Mouse (Mus musculus): ENCODE results near the gene Asb16. TPM values are rescaled to one million over a fixed set of nuclear protein-coding genes. Genes with fewer than 3 reads are reported as not detected.

The Asb16 gene
- polyA plus RNA-seq, 1 experiment = not detected

DNA sequence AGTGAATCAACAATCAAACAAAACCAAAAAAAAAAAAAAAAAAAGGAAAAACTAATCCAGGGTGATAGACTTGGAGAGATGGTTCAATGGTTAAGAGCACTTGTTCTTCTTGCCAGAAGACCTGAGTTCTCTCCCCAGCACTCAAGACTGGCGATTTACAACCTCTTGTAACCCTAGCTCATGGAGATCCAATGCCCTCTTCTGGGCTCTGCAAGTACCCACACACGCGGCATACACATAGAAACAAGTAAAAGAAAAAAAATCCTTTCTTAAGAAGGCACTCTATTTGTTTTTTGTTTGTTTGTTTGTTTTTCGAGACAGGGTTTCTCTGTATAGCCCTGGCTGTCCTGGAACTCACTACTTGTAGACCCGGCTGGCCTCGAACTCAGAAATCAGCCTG, 15.4 kb downstream of the Asb16 start:
- Histone ChIP-seq H3K27me3 (ENCODE audit: control insufficient read depth, insufficient read depth, insufficient read length) (no peaks in the 10 kb centered on the region), H3K36me3 (ENCODE audit: control insufficient read depth, insufficient read depth) (peaks cover 15% of the 10 kb centered on the region), H3K4me3 (ENCODE audit: insufficient read depth, poor library complexity, severe bottlenecking) (no peak overlapping the region), H3K79me2 (ENCODE audit: control insufficient read depth, insufficient read depth) (peaks cover 20% of the 10 kb centered on the region), H3K79me3 (ENCODE audit: low read depth) (no peaks in the 10 kb centered on the region), H3ac (ENCODE audit: control insufficient read depth, insufficient read length, low read depth) (no peak overlapping the region)
- TF ChIP-seq MYOD1 (IDR thresholded peaks at IDR 0.05; ENCODE audit: control insufficient read depth, insufficient read length, low read depth) (no peak), MAX (IDR thresholded peaks at IDR 0.05) (no peak), FOSL1 (IDR thresholded peaks at IDR 0.05; ENCODE audit: insufficient read depth, low read length, poor library complexity, severe bottlenecking) (no peak), CTCF (IDR thresholded peaks at IDR 0.05; ENCODE audit: control insufficient read depth, insufficient read depth, insufficient read length) (no peak)

DNA sequence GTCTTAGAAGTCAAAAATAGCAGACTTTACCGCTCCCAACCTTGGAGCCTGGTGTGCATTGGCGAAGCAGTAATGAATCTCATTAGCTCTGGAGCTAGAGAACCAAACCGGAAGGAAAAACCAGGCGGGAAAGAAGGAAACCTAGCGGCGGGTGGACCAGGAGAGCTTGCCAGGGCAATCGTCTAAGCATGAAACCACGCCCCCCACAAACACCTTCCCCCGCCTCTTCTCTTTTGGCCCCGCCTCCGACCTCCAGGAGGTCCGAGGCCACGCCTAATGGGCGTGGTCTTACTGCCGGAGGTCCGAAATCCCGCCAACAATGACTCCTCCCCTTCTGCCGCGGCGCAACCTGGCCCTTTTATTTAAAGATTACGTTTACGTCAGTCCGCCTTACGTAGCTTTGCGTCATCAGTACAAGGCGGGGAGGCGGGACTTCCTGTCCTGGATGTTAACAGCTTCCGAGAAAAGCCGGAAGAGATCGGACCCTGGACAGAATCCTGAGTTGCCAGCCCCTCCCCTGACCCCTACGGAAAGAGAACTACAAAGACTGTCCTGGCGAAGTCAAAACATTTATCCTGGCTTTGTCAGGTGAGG, 16.1 kb downstream of the Asb16 start, which contains the start of gene Tmub2:
Tmub2 (plus strand) TSS at position 431 of the 594 bp plus-strand sequence.
- TF ChIP-seq MAX (IDR thresholded peaks at IDR 0.05) (peak; percentile 11), MYOG (IDR thresholded peaks at IDR 0.05; ENCODE audit: control insufficient read depth, extremely low read depth, insufficient read length) (no peak), CEBPB (IDR thresholded peaks at IDR 0.05; ENCODE audit: low read depth) (peak; percentile 14)
- peak within 1 kb of the TSS; percentile 98 for H3ac ChIP-seq (ENCODE audit: control insufficient read depth, insufficient read length, low read depth)
- peaks cover 20% of the 10 kb centered on the region for H3K79me2 ChIP-seq (ENCODE audit: control insufficient read depth, insufficient read depth)
- peak within 1 kb of the TSS; percentile 95 for H3K4me3 ChIP-seq (ENCODE audit: insufficient read depth, poor library complexity, severe bottlenecking)
- peaks cover 20% of the 10 kb centered on the region for H3K36me3 ChIP-seq (ENCODE audit: control insufficient read depth, insufficient read depth)
- H3K27me3 ChIP-seq (ENCODE audit: control insufficient read depth, insufficient read depth, insufficient read length) = no peaks in the 10 kb centered on the region
- H3K79me3 ChIP-seq (ENCODE audit: low read depth) = no peaks in the 10 kb centered on the region

DNA sequence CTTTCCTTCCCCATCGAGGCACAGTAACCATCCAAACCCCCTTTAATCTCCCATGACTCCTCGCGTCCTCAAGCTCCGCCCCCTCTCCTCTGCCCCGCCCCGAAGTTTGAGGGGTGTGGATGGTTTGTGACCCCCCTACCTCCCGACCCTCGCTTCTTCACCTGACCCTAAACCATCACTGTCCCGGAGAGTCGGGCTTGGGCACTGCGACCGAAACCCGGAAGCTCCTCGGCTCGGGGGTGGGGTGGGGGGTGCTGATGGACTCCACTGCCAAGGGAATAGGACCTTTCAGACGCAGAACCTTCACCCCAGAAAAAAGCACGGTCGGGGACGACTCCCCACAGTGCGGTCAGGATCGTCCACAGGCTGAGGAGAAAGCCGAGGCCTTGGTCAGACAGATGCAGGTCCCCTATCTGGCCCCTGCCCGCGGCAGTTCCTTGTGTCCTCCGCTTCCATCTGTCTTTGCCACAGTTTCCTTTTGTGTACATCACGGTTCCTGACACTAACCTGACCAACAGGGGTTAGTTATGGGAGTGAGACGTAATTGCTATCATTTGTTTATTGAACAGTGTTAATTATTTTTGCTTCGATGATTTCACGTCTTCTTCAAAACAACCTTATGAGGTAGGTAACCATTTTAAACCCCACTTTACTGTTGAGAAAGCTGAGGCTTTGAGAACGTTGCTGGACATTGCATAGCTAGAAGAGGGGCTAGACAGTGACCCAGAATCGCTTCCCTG, 16.7 kb downstream of the Asb16 start:
- TF ChIP-seq CTCF (IDR thresholded peaks at IDR 0.05; ENCODE audit: control insufficient read depth, insufficient read depth, insufficient read length) (no peak), CEBPB (IDR thresholded peaks at IDR 0.05; ENCODE audit: low read depth) (no peak), MAX (IDR thresholded peaks at IDR 0.05) (no peak), FOSL1 (IDR thresholded peaks at IDR 0.05; ENCODE audit: insufficient read depth, low read length, poor library complexity, severe bottlenecking) (no peak), USF1 (IDR thresholded peaks at IDR 0.05; ENCODE audit: low read depth) (no peak), MYOG (IDR thresholded peaks at IDR 0.05; ENCODE audit: control insufficient read depth, extremely low read depth, insufficient read length) (no peak), MYOD1 (IDR thresholded peaks at IDR 0.05; ENCODE audit: control insufficient read depth, insufficient read length, low read depth) (no peak)
- peaks cover 20% of the 10 kb centered on the region for H3K79me2 ChIP-seq (ENCODE audit: control insufficient read depth, insufficient read depth)
- H3K4me3 ChIP-seq (ENCODE audit: insufficient read depth, poor library complexity, severe bottlenecking) = peak overlapping the region; percentile 95
- no peaks in the 10 kb centered on the region for H3K27me3 ChIP-seq (ENCODE audit: control insufficient read depth, insufficient read depth, insufficient read length)
- H3ac ChIP-seq (ENCODE audit: control insufficient read depth, insufficient read length, low read depth) = peak overlapping the region; percentile 98
- H3K36me3 ChIP-seq (ENCODE audit: control insufficient read depth, insufficient read depth) = peaks cover 26% of the 10 kb centered on the region
- H3K79me3 ChIP-seq (ENCODE audit: low read depth) = no peaks in the 10 kb centered on the region

DNA sequence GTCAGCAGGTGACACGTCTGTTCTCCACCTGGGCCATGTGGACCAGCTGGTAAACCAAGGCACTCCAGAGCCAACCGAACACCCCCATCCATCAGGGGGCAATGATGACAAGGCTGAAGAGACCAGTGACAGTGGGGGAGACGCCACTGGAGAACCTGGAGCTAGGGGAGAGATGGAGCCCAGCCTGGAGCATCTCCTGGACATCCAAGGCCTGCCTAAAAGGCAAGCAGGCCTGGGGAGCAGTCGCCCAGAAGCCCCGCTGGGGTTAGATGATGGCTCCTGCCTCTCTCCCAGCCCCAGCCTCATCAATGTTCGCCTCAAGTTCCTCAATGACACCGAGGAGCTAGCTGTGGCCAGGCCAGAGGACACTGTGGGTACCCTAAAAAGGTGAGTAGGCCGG, 18.9 kb downstream of the Asb16 start:
- H3K36me3 ChIP-seq (ENCODE audit: control insufficient read depth, insufficient read depth) = peaks cover 45% of the 10 kb centered on the region
- no peak overlapping the region for H3ac ChIP-seq (ENCODE audit: control insufficient read depth, insufficient read length, low read depth)
- H3K4me3 ChIP-seq (ENCODE audit: insufficient read depth, poor library complexity, severe bottlenecking) = no peak overlapping the region
- H3K79me3 ChIP-seq (ENCODE audit: low read depth) = no peaks in the 10 kb centered on the region
- TF ChIP-seq CEBPB (IDR thresholded peaks at IDR 0.05; ENCODE audit: low read depth) = no peak
- no peak for TF ChIP-seq FOSL1 (IDR thresholded peaks at IDR 0.05; ENCODE audit: insufficient read depth, low read length, poor library complexity, severe bottlenecking)
- TF ChIP-seq MAX (IDR thresholded peaks at IDR 0.05) = no peak
- no peak for TF ChIP-seq MYOD1 (IDR thresholded peaks at IDR 0.05; ENCODE audit: control insufficient read depth, insufficient read length, low read depth)
- no peak for TF ChIP-seq MYOG (IDR thresholded peaks at IDR 0.05; ENCODE audit: control insufficient read depth, extremely low read depth, insufficient read length)
- TF ChIP-seq USF1 (IDR thresholded peaks at IDR 0.05; ENCODE audit: low read depth) = no peak
- TF ChIP-seq CTCF (IDR thresholded peaks at IDR 0.05; ENCODE audit: control insufficient read depth, insufficient read depth, insufficient read length) = no peak
- H3K27me3 ChIP-seq (ENCODE audit: control insufficient read depth, insufficient read depth, insufficient read length) = no peaks in the 10 kb centered on the region
- peaks cover 20% of the 10 kb centered on the region for H3K79me2 ChIP-seq (ENCODE audit: control insufficient read depth, insufficient read depth)

DNA sequence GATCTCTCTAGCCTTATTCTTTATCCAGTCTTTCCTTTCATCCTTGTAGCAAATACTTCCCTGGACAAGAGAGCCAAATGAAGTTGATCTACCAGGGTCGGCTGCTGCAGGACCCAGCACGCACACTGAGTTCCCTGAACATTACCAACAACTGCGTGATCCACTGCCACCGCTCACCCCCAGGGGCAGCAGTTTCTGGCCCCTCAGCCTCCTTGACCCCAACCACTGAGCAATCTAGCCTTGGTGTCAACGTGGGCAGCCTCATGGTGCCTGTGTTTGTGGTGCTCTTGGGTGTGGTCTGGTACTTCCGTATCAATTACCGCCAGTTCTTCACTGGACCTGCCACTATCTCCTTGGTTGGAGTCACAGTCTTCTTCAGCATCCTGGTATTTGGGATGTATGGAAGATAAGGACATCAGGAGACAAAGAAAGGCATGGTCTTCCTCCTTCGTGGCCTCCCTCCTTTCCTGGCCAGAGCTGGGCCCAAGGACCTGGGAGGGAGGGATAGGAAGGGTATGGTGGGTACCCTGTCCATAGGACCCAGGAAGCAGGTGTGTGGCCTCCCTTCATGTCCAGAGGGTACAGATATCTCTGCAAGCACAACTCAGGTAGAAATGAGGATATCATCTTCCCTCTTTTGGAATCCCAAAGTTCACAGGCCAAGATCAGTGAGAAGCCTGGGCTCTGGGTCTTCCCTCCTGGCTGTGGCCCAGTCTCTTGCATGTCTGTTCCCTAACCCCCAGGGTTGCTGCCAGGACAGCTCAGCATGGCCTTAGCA, 19.7 kb downstream of the Asb16 start:
- Histone ChIP-seq H3K36me3 (ENCODE audit: control insufficient read depth, insufficient read depth) (peaks cover 45% of the 10 kb centered on the region), H3K79me3 (ENCODE audit: low read depth) (no peaks in the 10 kb centered on the region), H3K4me3 (ENCODE audit: insufficient read depth, poor library complexity, severe bottlenecking) (no peak overlapping the region), H3K79me2 (ENCODE audit: control insufficient read depth, insufficient read depth) (peaks cover 20% of the 10 kb centered on the region), H3K27me3 (ENCODE audit: control insufficient read depth, insufficient read depth, insufficient read length) (no peaks in the 10 kb centered on the region), H3ac (ENCODE audit: control insufficient read depth, insufficient read length, low read depth) (no peak overlapping the region)
- TF ChIP-seq MYOG (IDR thresholded peaks at IDR 0.05; ENCODE audit: control insufficient read depth, extremely low read depth, insufficient read length) = no peak
- TF ChIP-seq CEBPB (IDR thresholded peaks at IDR 0.05; ENCODE audit: low read depth) = no peak
- no peak for TF ChIP-seq MAX (IDR thresholded peaks at IDR 0.05)
- TF ChIP-seq FOSL1 (IDR thresholded peaks at IDR 0.05; ENCODE audit: insufficient read depth, low read length, poor library complexity, severe bottlenecking) = no peak
- TF ChIP-seq CTCF (IDR thresholded peaks at IDR 0.05; ENCODE audit: control insufficient read depth, insufficient read depth, insufficient read length) = no peak
- no peak for TF ChIP-seq MYOD1 (IDR thresholded peaks at IDR 0.05; ENCODE audit: control insufficient read depth, insufficient read length, low read depth)
- no peak for TF ChIP-seq USF1 (IDR thresholded peaks at IDR 0.05; ENCODE audit: low read depth)
